Mouse (Mus musculus) liver, postnatal 0 days (tissue): ENCODE measurements around the gene Pced1b. TPM values are rescaled to one million over a fixed set of nuclear protein-coding genes. Genes with fewer than 3 reads are reported as not detected.

Source experiments
- ATAC-seq: fragments of 200-750 bp; cut with Nextera tagmentation; 2 replicates; pipeline ENCODE4 v1.8.0; 2017; ENCODE audit warnings: mild to moderate bottlenecking, moderate library complexity
- DNase-seq: peaks from one replicate; pipeline ENCODE4 v3.0.0-alpha.2; 2016
- H3K27ac ChIP-seq: fragments of 300-500 bp; sonication (generic); 2 replicates; pipeline ENCODE4 v1.5.1; 2014; ENCODE audit warnings: antibody characterized with exemption, moderate library complexity, mild to moderate bottlenecking, low read depth
- H3K27me3 ChIP-seq: fragments of 300-500 bp; sonication (generic); 2 replicates; pipeline ENCODE4 v1.6.1; 2014; ENCODE audit warnings: low read length, control low read depth, mixed read lengths; ENCODE audit not compliant: insufficient read depth
- H3K36me3 ChIP-seq: fragments of 300-500 bp; sonication (generic); replicated peaks from 2 replicates; pipeline ENCODE4 v1.6.1; 2014; ENCODE audit warnings: mild to moderate bottlenecking, control low read depth, low read length, moderate library complexity, mixed read lengths; ENCODE audit not compliant: insufficient read depth
- H3K4me1 ChIP-seq: fragments of 300-500 bp; sonication (generic); 2 replicates; pipeline ENCODE4 v1.6.1; 2014; ENCODE audit warnings: antibody characterized with exemption, mild to moderate bottlenecking, control low read depth; ENCODE audit not compliant: insufficient read depth
- H3K4me2 ChIP-seq: fragments of 300-500 bp; sonication (generic); 2 replicates; pipeline ENCODE4 v1.6.1; 2014; ENCODE audit warnings: low read depth, mild to moderate bottlenecking, low read length, moderate library complexity, mixed read lengths
- H3K4me3 ChIP-seq: fragments of 300-500 bp; sonication (generic); 2 replicates; pipeline ENCODE4 v1.5.1; 2014; ENCODE audit warnings: low read depth, low read length
- H3K9ac ChIP-seq: fragments of 300-500 bp; sonication (generic); replicated peaks from 2 replicates; pipeline ENCODE4 v1.6.1; 2014; ENCODE audit warnings: mild to moderate bottlenecking, moderate library complexity
- H3K9me3 ChIP-seq: fragments of 300-500 bp; sonication (generic); 2 replicates; pipeline ENCODE4 v1.6.1; 2016; ENCODE audit warnings: mild to moderate bottlenecking, control low read depth, low read length, mixed read lengths
- CTCF ChIP-seq: sonication (generic); IDR thresholded peaks from 2 replicates; pipeline ENCODE4 v1.5.1; 2016; ENCODE audit warnings: antibody characterized with exemption, low read depth
- EP300 ChIP-seq: IDR thresholded peaks from 2 replicates; pipeline ENCODE4 v1.6.1; 2016; ENCODE audit warnings: antibody characterized with exemption, low read depth, mild to moderate bottlenecking
- WGBS: fragments of 180-500 bp; shearing (Covaris S2); extraction: QIAGEN DNeasy Blood & Tissue Kit; methylation state at CpG from one replicate; pipeline ENCODE4 v1.1.7; 2014; ENCODE audit not compliant: insufficient replicate concordance; 5-methylcytosine and 5-hydroxymethylcytosine counted together
- polyA plus RNA-seq: library from polyadenylated mRNA; unstranded; fragments of >200 nt; fragmentation: Nextera tagmentation; extraction: Ambion mirVana; gene quantifications from 2 replicates; pipeline ENCODE4 v1.2.1, GENCODE M21; 2015

The Pced1b gene
- polyA plus RNA-seq, 1 experiment from 2014 or later, result 2.8 TPM

- whole genome bisulfite sequencing, result 9% methylated on average over 24 of the region's 25 CpGs
- peak overlapping the region; percentile 74 for H3K27ac ChIP-seq
- H3K9ac ChIP-seq, result peak overlapping the region; percentile 57
- TF ChIP-seq EP300 (no peak), CTCF (no peak)
- DNase-seq (peak; percentile 68), ATAC-seq (peak; percentile 81)
- no peaks in the 10 kb centered on the region for H3K36me3 ChIP-seq
- H3K27me3 ChIP-seq, result no peaks in the 10 kb centered on the region
- H3K4me2 ChIP-seq, result peak overlapping the region; percentile 66
- no peaks in the 10 kb centered on the region for H3K9me3 ChIP-seq
- peak overlapping the region; percentile 32 for H3K4me3 ChIP-seq
- H3K4me1 ChIP-seq, result peaks cover 19% of the 10 kb centered on the region
These were observed 126.5 kb downstream of the Pced1b start for GRCm38 (mm10) chr15:97373203-97374084.

GRCm38 (mm10) chr15:97374085-97374844 is 127.4 kb downstream of the Pced1b start:
- ATAC-seq (no peak), DNase-seq (no peak)
- no peak for TF ChIP-seq CTCF
- TF ChIP-seq EP300, result no peak
- Histone ChIP-seq H3K36me3 (no peaks in the 10 kb centered on the region), H3K9me3 (no peaks in the 10 kb centered on the region), H3K4me3 (peak overlapping the region; percentile 17; the same call in 1 of the 2 replicates), H3K4me2 (peak overlapping the region; percentile 66), H3K9ac (no peak overlapping the region), H3K4me1 (peaks cover 22% of the 10 kb centered on the region), H3K27ac (0 out of 2 replicates have a peak overlapping the region, but pooled peaks have one; percentile 74), H3K27me3 (no peaks in the 10 kb centered on the region)
- 65% methylated on average over 8 of the region's 8 CpGs for WGBS

GRCm38 (mm10) chr15:97374845-97375720 is 128.2 kb downstream of the Pced1b start:
- ATAC-seq (no peak), DNase-seq (no peak)
- TF ChIP-seq CTCF (no peak), EP300 (0 out of 2 replicates have a peak, but pooled peaks have one; percentile 34)
- Histone ChIP-seq H3K27ac (no peak overlapping the region), H3K27me3 (no peaks in the 10 kb centered on the region), H3K9ac (no peak overlapping the region), H3K36me3 (no peaks in the 10 kb centered on the region), H3K4me3 (no peak overlapping the region), H3K4me1 (peaks cover 22% of the 10 kb centered on the region), H3K4me2 (peak overlapping the region; percentile 66; the same call in 1 of the 2 replicates), H3K9me3 (no peaks in the 10 kb centered on the region)
- WGBS, result 61% methylated on average over 15 of the region's 15 CpGs

- Histone ChIP-seq H3K4me1 (peaks cover 22% of the 10 kb centered on the region), H3K27me3 (no peaks in the 10 kb centered on the region), H3K36me3 (no peaks in the 10 kb centered on the region), H3K9ac (no peak overlapping the region), H3K27ac (no peak overlapping the region), H3K4me3 (no peak overlapping the region), H3K4me2 (no peak overlapping the region), H3K9me3 (no peaks in the 10 kb centered on the region)
- TF ChIP-seq EP300 (no peak), CTCF (no peak)
- DNase-seq (no peak), ATAC-seq (no peak)
- WGBS, result 53% methylated on average over 7 of the region's 7 CpGs
These were observed 129.3 kb downstream of the Pced1b start for GRCm38 (mm10) chr15:97376081-97376742.

- Histone ChIP-seq H3K4me3 (no peak overlapping the region), H3K27me3 (no peaks in the 10 kb centered on the region), H3K36me3 (no peaks in the 10 kb centered on the region), H3K4me2 (0 out of 2 replicates have a peak overlapping the region, but pooled peaks have one; percentile 13), H3K9me3 (no peaks in the 10 kb centered on the region), H3K4me1 (peaks cover 22% of the 10 kb centered on the region), H3K27ac (no peak overlapping the region), H3K9ac (no peak overlapping the region)
- ATAC-seq (no peak), DNase-seq (no peak)
- no peak for TF ChIP-seq EP300
- no peak for TF ChIP-seq CTCF
- WGBS, result 59% methylated on average over 19 of the region's 19 CpGs
These were observed 129.9 kb downstream of the Pced1b start for GRCm38 (mm10) chr15:97376792-97377222.
